Mouse (Mus musculus) neural tube, embryonic 11.5 days (tissue): ENCODE measurements around the gene Olfr1375. TPM values are rescaled to one million over a fixed set of nuclear protein-coding genes. Genes with fewer than 3 reads are reported as not detected.

Source experiments
- ATAC-seq: fragments of 200-750 bp; cut with Nextera tagmentation; 2 replicates; pipeline ENCODE4 v1.8.0; 2017; ENCODE audit warnings: moderate number of reproducible peaks, mild to moderate bottlenecking, moderate TSS enrichment, moderate library complexity; ENCODE audit not compliant: insufficient read depth, low FRiP score, low TSS enrichment
- DNase-seq: peaks from one replicate; pipeline ENCODE4 v3.0.0-alpha.2; 2015; ENCODE audit warnings: low spot score
- H3K27ac ChIP-seq: fragments of 300-500 bp; sonication (generic); 2 replicates; pipeline ENCODE4 v1.5.1; 2014; ENCODE audit warnings: low read depth, mild to moderate bottlenecking, low read length
- H3K27me3 ChIP-seq: fragments of 300-500 bp; sonication (generic); 2 replicates; pipeline ENCODE4 v1.6.1; 2014; ENCODE audit warnings: mild to moderate bottlenecking, low read length, mixed read lengths; ENCODE audit not compliant: control insufficient read depth, insufficient read depth
- H3K36me3 ChIP-seq: fragments of 300-500 bp; sonication (generic); 2 replicates; pipeline ENCODE4 v1.6.1; 2014; ENCODE audit warnings: mild to moderate bottlenecking, low read length, moderate library complexity, mixed read lengths; ENCODE audit not compliant: control insufficient read depth, insufficient read depth
- H3K4me1 ChIP-seq: fragments of 300-500 bp; sonication (generic); 2 replicates; pipeline ENCODE4 v1.6.1; 2014; ENCODE audit warnings: low read length, mixed read lengths; ENCODE audit not compliant: control insufficient read depth, insufficient read depth
- H3K4me2 ChIP-seq: fragments of 300-500 bp; sonication (generic); 2 replicates; pipeline ENCODE4 v1.6.1; 2014; ENCODE audit warnings: low read depth, mild to moderate bottlenecking, moderate library complexity
- H3K4me3 ChIP-seq: fragments of 300-500 bp; sonication (generic); 2 replicates; pipeline ENCODE4 v1.5.1; 2014; ENCODE audit warnings: low read depth, low read length
- H3K9ac ChIP-seq: fragments of 300-500 bp; sonication (generic); 2 replicates; pipeline ENCODE4 v1.6.1; 2014; ENCODE audit warnings: mild to moderate bottlenecking, low read length
- H3K9me3 ChIP-seq: fragments of 300-500 bp; sonication (generic); 2 replicates; pipeline ENCODE4 v1.6.1; 2016; ENCODE audit warnings: low read length; ENCODE audit not compliant: control insufficient read depth
- WGBS: fragments of 180-500 bp; shearing (Covaris S2); extraction: QIAGEN DNeasy Blood & Tissue Kit; methylation state at CpG from one replicate; pipeline ENCODE4 v1.1.7; 2014; 5-methylcytosine and 5-hydroxymethylcytosine counted together
- polyA plus RNA-seq: library from polyadenylated mRNA; unstranded; fragments of >200 nt; fragmentation: Nextera tagmentation; extraction: Ambion mirVana; gene quantifications from 2 replicates; pipeline ENCODE4 v1.2.1, GENCODE M21; 2014

Gene Olfr1375
- polyA plus RNA-seq, 1 experiment from 2014 or later: not detected

- ATAC-seq (no peak), DNase-seq (no peak)
- no peak overlapping the region for H3K4me3 ChIP-seq
- no peaks in the 10 kb centered on the region for H3K9me3 ChIP-seq
- H3K9ac ChIP-seq: no peak overlapping the region
- H3K27ac ChIP-seq: no peak overlapping the region
- H3K36me3 ChIP-seq: no peaks in the 10 kb centered on the region; the same call in 1 of the 2 replicates
- H3K4me1 ChIP-seq: no peaks in the 10 kb centered on the region
- no peaks in the 10 kb centered on the region for H3K27me3 ChIP-seq
- no peak overlapping the region for H3K4me2 ChIP-seq
- 97% methylated on average over 8 of the region's 8 CpGs for WGBS
These were observed 15.9 kb downstream of the Olfr1375 start for GRCm38 (mm10) chr11:51063841-51064240.

GRCm38 (mm10) chr11:51084527-51084926, 36.6 kb downstream of the Olfr1375 start:
- Histone ChIP-seq H3K27me3 (no peaks in the 10 kb centered on the region), H3K9me3 (no peaks in the 10 kb centered on the region), H3K9ac (no peak overlapping the region), H3K4me2 (no peak overlapping the region), H3K4me1 (no peaks in the 10 kb centered on the region), H3K27ac (no peak overlapping the region), H3K36me3 (no peaks in the 10 kb centered on the region), H3K4me3 (no peak overlapping the region)
- DNase-seq (no peak), ATAC-seq (no peak)
- WGBS: 52% methylated on average over 7 of the region's 7 CpGs

- Histone ChIP-seq H3K27me3 (no peaks in the 10 kb centered on the region), H3K4me2 (no peak overlapping the region), H3K36me3 (no peaks in the 10 kb centered on the region), H3K9ac (no peak overlapping the region), H3K4me1 (no peaks in the 10 kb centered on the region), H3K9me3 (no peaks in the 10 kb centered on the region), H3K27ac (no peak overlapping the region), H3K4me3 (no peak overlapping the region)
- DNase-seq (no peak), ATAC-seq (no peak)
- WGBS: 67% methylated on average over 13 of the region's 13 CpGs
These were observed 37.4 kb downstream of the Olfr1375 start for GRCm38 (mm10) chr11:51085269-51085668.

Other genes starting within 250 kb of the Olfr1375 start
- gene Zfp354c, start 220.4 kb upstream of the Olfr1375 start, polyA plus RNA-seq: 49.0 and 53.8 TPM in 2 replicates
- gene Zfp879, start 206.6 kb upstream of the Olfr1375 start, polyA plus RNA-seq: 0.56 and 0.80 TPM in 2 replicates
- gene Grm6, start 197.4 kb upstream of the Olfr1375 start, polyA plus RNA-seq: not detected in 2 replicates
- gene Zfp454, start 160.5 kb upstream of the Olfr1375 start, polyA plus RNA-seq: 16.0 TPM in 2 replicates
- 27.8 and 34.7 TPM in 2 replicates for gene Zfp2, start 131.9 kb upstream of the Olfr1375 start, polyA plus RNA-seq
- 1.4 and 1.6 TPM in 2 replicates for gene Zfp354b, start 116.5 kb upstream of the Olfr1375 start, polyA plus RNA-seq
- not detected in 2 replicates for gene 4933414I15Rik, start 104.3 kb upstream of the Olfr1375 start, polyA plus RNA-seq
- not detected in 2 replicates for gene Prop1, start 94.3 kb upstream of the Olfr1375 start, polyA plus RNA-seq
- gene Olfr1378, start 81.6 kb upstream of the Olfr1375 start, polyA plus RNA-seq: not detected in 2 replicates
- not detected in 2 replicates for gene Olfr1377, start 66.1 kb upstream of the Olfr1375 start, polyA plus RNA-seq
- not detected in 2 replicates for gene Olfr51, start 44.5 kb upstream of the Olfr1375 start, polyA plus RNA-seq
- gene Olfr54, start 33.9 kb upstream of the Olfr1375 start, polyA plus RNA-seq: not detected in 2 replicates
- gene Zfp354a, start 11.1 kb downstream of the Olfr1375 start, polyA plus RNA-seq: 8.6 and 9.9 TPM in 2 replicates
- gene Gm12569, start 172.4 kb downstream of the Olfr1375 start, polyA plus RNA-seq: not detected in 2 replicates
- gene Clk4, start 213.6 kb downstream of the Olfr1375 start, polyA plus RNA-seq: 140 and 145 TPM in 2 replicates
- 0.45 and 1.4 TPM in 2 replicates for gene BC049762, start 214.9 kb downstream of the Olfr1375 start, polyA plus RNA-seq
- gene Col23a1, start 241.8 kb downstream of the Olfr1375 start, polyA plus RNA-seq: 9.7 and 10.9 TPM in 2 replicates